Mouse (Mus musculus) CH12.LX (cell line): ENCODE measurements around the gene Hipk2. TPM values are rescaled to one million over a fixed set of nuclear protein-coding genes. Genes with fewer than 3 reads are reported as not detected.

ENCODE experiments used
- DNase-seq: peaks from one replicate; pipeline ENCODE4 v3.0.0-alpha.2; 2013; ENCODE audit errors: extremely low read depth
- H3K27ac ChIP-seq: 2 replicates; pipeline ENCODE4 v1.5.1; 2012; ENCODE audit warnings: low read depth, mild to moderate bottlenecking, control low read depth, moderate library complexity; ENCODE audit not compliant: insufficient read depth
- H3K27me3 ChIP-seq: replicated peaks from 2 replicates; pipeline ENCODE3; 2012; ENCODE audit warnings: inconsistent platforms
- H3K36me3 ChIP-seq, 2 experiments: replicated peaks in 1 of 2; 2 replicates each; pipeline versions ENCODE3 to v1.6.1; 2012; ENCODE audit warnings: inconsistent platforms in 1 of 2, low read length in 1 of 2, mild to moderate bottlenecking in 1 of 2, mixed read lengths in 1 of 2, moderate library complexity in 1 of 2; ENCODE audit not compliant: control insufficient read depth in 1 of 2, insufficient read depth in 1 of 2
- H3K4me1 ChIP-seq, 2 experiments: 2 replicates each; pipeline ENCODE4 v1.6.1; 2012; ENCODE audit warnings: inconsistent platforms in 1 of 2, moderate library complexity in 1 of 2; ENCODE audit not compliant: insufficient read depth in 2 of 2, control insufficient read depth in 1 of 2
- H3K4me2 ChIP-seq: 2 replicates; pipeline ENCODE4 v1.6.1; 2012; ENCODE audit warnings: low read depth, mild to moderate bottlenecking, control low read depth; ENCODE audit not compliant: poor library complexity, insufficient read depth, severe bottlenecking
- H3K4me3 ChIP-seq, 3 experiments: fragments of 150-350 bp in 1 of 3; sonication (generic) in 1 of 3; replicated peaks in 1 of 3; 2 replicates each; pipeline versions ENCODE3 to v1.5.1; 2011 to 2012; ENCODE audit warnings: low read depth in 2 of 3, low read length in 2 of 3, mild to moderate bottlenecking in 2 of 3, moderate library complexity in 2 of 3, control low read depth in 1 of 3, improper control_type of control experiment in 1 of 3, inconsistent platforms in 1 of 3, mixed read lengths in 1 of 3; ENCODE audit not compliant: poor library complexity in 1 of 3
- H3K79me2 ChIP-seq: replicated peaks from 2 replicates; pipeline ENCODE4 v1.6.1; 2012; ENCODE audit warnings: mild to moderate bottlenecking, moderate library complexity; ENCODE audit not compliant: control insufficient read depth, poor library complexity, insufficient read depth, severe bottlenecking; ENCODE audit errors: extremely low read depth
- H3K9ac ChIP-seq: 2 replicates; pipeline ENCODE4 v1.6.1; 2012; ENCODE audit warnings: low read depth, mild to moderate bottlenecking, control low read depth, moderate library complexity; ENCODE audit not compliant: insufficient read depth
- H3K9me3 ChIP-seq: replicated peaks from 2 replicates; pipeline ENCODE3; 2012; ENCODE audit warnings: low read length, inconsistent platforms, mixed read lengths
- BHLHE40 ChIP-seq: IDR thresholded peaks from 2 replicates; pipeline ENCODE4 v1.6.1; 2011; ENCODE audit warnings: mild to moderate bottlenecking, low read depth, low read length, improper control_type of control experiment
- ELF1 ChIP-seq: IDR thresholded peaks from 2 replicates; pipeline ENCODE4 v1.6.1; 2014; ENCODE audit warnings: low read depth, mild to moderate bottlenecking, inconsistent platforms, low read length, improper control_type of control experiment
- MEF2A ChIP-seq: IDR thresholded peaks from 2 replicates; pipeline ENCODE4 v1.6.1; 2014; ENCODE audit warnings: low read depth, mild to moderate bottlenecking, inconsistent platforms, low read length, improper control_type of control experiment, borderline replicate concordance
- POLR2A ChIP-seq: IDR thresholded peaks from 2 replicates; pipeline ENCODE4 v1.6.1; 2011; ENCODE audit warnings: low read depth, mild to moderate bottlenecking, improper control_type of control experiment, low read length
- TCF12 ChIP-seq: IDR thresholded peaks from 2 replicates; pipeline ENCODE4 v1.6.1; 2014; ENCODE audit warnings: low read depth, mild to moderate bottlenecking, inconsistent platforms, low read length, improper control_type of control experiment
- dilution Hi-C: fragments of 300-500 bp; cut with MboI; formaldehyde crosslinking; loops from 2 replicates; pipeline ENCODE4 v1.14.3; 2020; ENCODE audit warnings: low sequenced_read_pairs; ENCODE audit not compliant: extremely low pct_unique_long_range_greater_than_20kb, extremely low pct_ligation_motif_present
- in situ Hi-C: fragments of 300-500 bp; cut with MboI; formaldehyde crosslinking; loops from 3 replicates; pipeline ENCODE4 v1.14.3; 2019; ENCODE audit warnings: low sequenced_read_pairs, low pct_ligation_motif_present, low pct_unique_long_range_greater_than_20kb, mixed read lengths
- polyA plus RNA-seq: library from polyadenylated mRNA; unstranded; fragments of >175 nt; gene quantifications from 2 replicates; pipeline ENCODE4 v1.2.1, GENCODE M21; 2012; ENCODE audit warnings: low read depth; ENCODE audit not compliant: insufficient read length
- total RNA-seq, 2 experiments: library from RNA; depleted of rRNA; stranded (reverse); fragments of 300-350 nt in 1 of 2; fragments of >200 nt in 1 of 2; gene quantifications; 2 replicates each; pipeline ENCODE4 v1.2.3; 2012 to 2014

Gene Hipk2
- total and polyA plus RNA-seq, 3 experiments: 1.6 to 5.3 (median 2.6) TPM

DNA sequence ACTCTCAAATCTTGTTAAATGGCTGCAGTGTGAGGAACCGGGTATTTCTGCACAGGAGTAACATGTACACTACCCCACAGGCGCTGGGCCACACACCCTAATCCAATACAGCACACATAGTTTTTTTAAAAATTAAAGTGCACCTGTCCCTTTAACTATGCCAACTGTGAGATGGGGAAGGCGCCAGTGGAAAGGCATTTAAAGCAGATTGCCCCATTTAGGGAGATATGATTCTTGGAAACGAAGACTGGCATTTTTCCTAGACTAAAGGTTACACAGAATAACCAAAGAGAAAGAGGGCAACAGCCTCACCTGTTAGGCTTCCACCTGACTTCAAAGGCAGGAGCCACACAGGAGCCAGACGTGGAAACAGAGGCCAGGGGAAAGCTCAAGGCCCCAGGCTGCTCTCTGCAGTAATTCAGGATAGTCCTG lies 22.4 kb downstream of the Hipk2 start:
- in situ Hi-C loops: no loop called here
- H3K27ac ChIP-seq: no peak overlapping the region
- H3K4me1 ChIP-seq: peaks cover 0 to 1% of the 10 kb centered on the region in 2 experiments; a peak in 1 of 4 replicates

DNA sequence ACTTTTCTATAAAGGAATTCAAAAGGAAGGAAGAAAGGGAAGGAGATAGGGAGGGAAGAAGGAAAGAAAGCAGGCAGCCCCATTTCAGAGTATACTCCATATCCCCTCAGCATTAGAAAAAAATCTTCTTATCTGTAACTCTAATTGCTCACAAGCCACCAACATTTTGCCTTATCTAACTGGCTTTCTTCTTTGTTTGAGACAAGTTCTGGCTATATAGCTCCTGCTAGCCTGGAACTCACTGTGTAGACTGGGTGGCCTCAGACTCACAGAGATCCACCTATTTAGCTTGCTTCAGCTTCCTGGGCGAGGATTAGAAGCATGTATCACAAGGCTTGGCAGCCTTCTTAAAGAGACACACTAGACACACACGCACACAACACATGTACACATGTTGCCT lies 24.2 kb downstream of the Hipk2 start:
- Histone ChIP-seq H3K4me2 (no peak overlapping the region), H3K9ac (no peak overlapping the region)
- no peak for TF ChIP-seq BHLHE40

More for the DNA sequence above, 22.4 kb downstream of the Hipk2 start:
- no peaks in the 10 kb centered on the region for H3K36me3 ChIP-seq
- H3K4me3 ChIP-seq: no peak overlapping the region
- no peaks in the 10 kb centered on the region; the same call in 1 of the 2 replicates for H3K79me2 ChIP-seq
- no peaks in the 10 kb centered on the region for H3K27me3 ChIP-seq
- dilution Hi-C loops: no loop called here
- DNase-seq: no peak
- H3K9ac ChIP-seq: no peak overlapping the region
- TF ChIP-seq POLR2A: no peak
- H3K9me3 ChIP-seq: no peaks in the 10 kb centered on the region
- H3K4me2 ChIP-seq: no peak overlapping the region

DNA sequence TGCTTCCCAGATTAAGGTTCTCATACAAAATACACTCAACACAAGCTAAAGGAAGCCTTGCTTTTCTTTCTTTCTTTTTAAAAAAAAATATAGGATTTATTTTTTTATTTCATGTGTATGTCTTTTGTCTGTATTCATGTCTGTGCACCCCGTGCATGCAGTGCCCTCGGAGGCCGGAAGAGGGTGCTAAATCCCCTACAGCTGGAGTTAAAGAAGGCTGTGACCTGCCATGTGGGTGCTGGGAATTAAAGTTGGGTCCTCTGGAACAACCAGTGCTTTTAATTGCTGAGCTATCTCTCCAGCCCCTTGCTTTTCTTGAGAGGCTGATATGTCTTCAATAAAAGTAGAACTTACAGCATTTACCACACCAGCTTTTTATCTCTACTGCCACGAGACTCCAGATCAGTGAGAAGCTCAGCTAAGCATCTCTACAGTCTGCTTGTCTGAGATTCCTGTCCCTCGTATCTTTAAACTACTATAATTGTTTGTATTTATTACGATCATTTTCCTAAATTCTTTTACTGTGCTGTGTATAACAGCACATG lies 25.2 kb downstream of the Hipk2 start:
- Histone ChIP-seq H3K9ac (no peak overlapping the region), H3K4me2 (no peak overlapping the region), H3K36me3 (no peaks in the 10 kb centered on the region), H3K27ac (no peak overlapping the region), H3K9me3 (no peaks in the 10 kb centered on the region), H3K4me1 (peaks cover 0 to 6% of the 10 kb centered on the region in 2 experiments; a peak in 1 of 4 replicates), H3K79me2 (no peaks in the 10 kb centered on the region), H3K27me3 (no peaks in the 10 kb centered on the region), H3K4me3 (no peak overlapping the region)
- dilution Hi-C loops: no loop called here
- DNase-seq: no peak
- in situ Hi-C loops: no loop called here
- TF ChIP-seq TCF12 (no peak), MEF2A (no peak), ELF1 (no peak)

More for the DNA sequence above, 24.2 kb downstream of the Hipk2 start:
- Histone ChIP-seq H3K4me1 (peaks cover 0 to 6% of the 10 kb centered on the region in 2 experiments; a peak in 1 of 4 replicates), H3K9me3 (no peaks in the 10 kb centered on the region), H3K79me2 (no peaks in the 10 kb centered on the region), H3K4me3 (no peak overlapping the region), H3K27ac (no peak overlapping the region), H3K27me3 (no peaks in the 10 kb centered on the region), H3K36me3 (no peaks in the 10 kb centered on the region)
- in situ Hi-C loops (no loop called here), dilution Hi-C loops (no loop called here)
- DNase-seq: no peak
